Mouse (Mus musculus) intestine, postnatal 0 days (tissue): Measurements from ENCODE around the gene Tmem50b. TPM values are rescaled to one million over a fixed set of nuclear protein-coding genes. Genes with fewer than 3 reads are reported as not detected.

ENCODE experiments used
- ATAC-seq: fragments of 200-750 bp; cut with Nextera tagmentation; 2 replicates; pipeline ENCODE4 v1.8.0; 2017; ENCODE audit warnings: mild to moderate bottlenecking, moderate TSS enrichment, moderate library complexity
- H3K27ac ChIP-seq: fragments of 300-500 bp; sonication (generic); 2 replicates; pipeline ENCODE4 v1.5.1; 2014; ENCODE audit warnings: mild to moderate bottlenecking, low read depth, low read length, moderate library complexity
- H3K27me3 ChIP-seq: fragments of 300-500 bp; sonication (generic); replicated peaks from 2 replicates; pipeline ENCODE4 v1.6.1; 2014; ENCODE audit warnings: low read length, mixed read lengths; ENCODE audit not compliant: control insufficient read depth, insufficient read depth
- H3K36me3 ChIP-seq: fragments of 300-500 bp; sonication (generic); 2 replicates; pipeline ENCODE4 v1.6.1; 2014; ENCODE audit warnings: mild to moderate bottlenecking, moderate library complexity; ENCODE audit not compliant: control insufficient read depth, insufficient read depth
- H3K4me1 ChIP-seq: fragments of 300-500 bp; sonication (generic); replicated peaks from 2 replicates; pipeline ENCODE4 v1.6.1; 2014; ENCODE audit warnings: antibody characterized with exemption, low read length, mixed read lengths; ENCODE audit not compliant: control insufficient read depth, insufficient read depth
- H3K4me2 ChIP-seq: fragments of 300-500 bp; sonication (generic); replicated peaks from 2 replicates; pipeline ENCODE4 v1.6.1; 2014; ENCODE audit warnings: low read depth, mild to moderate bottlenecking, moderate library complexity
- H3K4me3 ChIP-seq: fragments of 300-500 bp; sonication (generic); 2 replicates; pipeline ENCODE4 v1.5.1; 2014; ENCODE audit warnings: low read depth, low read length
- H3K9ac ChIP-seq: fragments of 300-500 bp; sonication (generic); 2 replicates; pipeline ENCODE4 v1.6.1; 2014; ENCODE audit warnings: mild to moderate bottlenecking, low read depth, low read length
- H3K9me3 ChIP-seq: fragments of 300-500 bp; sonication (generic); 2 replicates; pipeline ENCODE4 v1.6.1; 2016; ENCODE audit warnings: mixed run types; ENCODE audit not compliant: control insufficient read depth
- CTCF ChIP-seq: sonication (generic); IDR thresholded peaks from 2 replicates; pipeline ENCODE4 v1.5.1; 2016; ENCODE audit warnings: low read depth, mild to moderate bottlenecking, control low read depth, antibody characterized with exemption, moderate library complexity
- WGBS: fragments of 180-500 bp; shearing (Covaris S2); extraction: QIAGEN DNeasy Blood & Tissue Kit; methylation state at CpG from one replicate; pipeline ENCODE4 v1.1.7; 2014; 5-methylcytosine and 5-hydroxymethylcytosine counted together
- microRNA-seq: library from miRNA; unstranded; fragments of <30 nt; microRNA quantifications from one replicate; pipeline ENCODE4, GENCODE M21; 2016
- polyA plus RNA-seq: library from polyadenylated mRNA; unstranded; fragments of >200 nt; fragmentation: Nextera tagmentation; extraction: Ambion mirVana; gene quantifications from 2 replicates; pipeline ENCODE4 v1.2.1, GENCODE M21; 2015

Tmem50b gene
- polyA plus RNA-seq, 1 experiment from 2014 or later = 24.9 TPM

- no peaks in the 10 kb centered on the region for H3K27me3 ChIP-seq
- WGBS = 73% methylated on average over 10 of the region's 10 CpGs
- H3K27ac ChIP-seq = no peak overlapping the region
- ATAC-seq = no peak
- no peaks in the 10 kb centered on the region for H3K36me3 ChIP-seq
- H3K9me3 ChIP-seq = no peaks in the 10 kb centered on the region
- H3K9ac ChIP-seq = no peak overlapping the region
- peak; percentile 71 for TF ChIP-seq CTCF
- no peak overlapping the region for H3K4me2 ChIP-seq
- H3K4me3 ChIP-seq = no peak overlapping the region
- no peaks in the 10 kb centered on the region for H3K4me1 ChIP-seq
These were observed 70.5 kb downstream of the Tmem50b start for GRCm38 (mm10) chr16:91527051-91527450.

DNA sequence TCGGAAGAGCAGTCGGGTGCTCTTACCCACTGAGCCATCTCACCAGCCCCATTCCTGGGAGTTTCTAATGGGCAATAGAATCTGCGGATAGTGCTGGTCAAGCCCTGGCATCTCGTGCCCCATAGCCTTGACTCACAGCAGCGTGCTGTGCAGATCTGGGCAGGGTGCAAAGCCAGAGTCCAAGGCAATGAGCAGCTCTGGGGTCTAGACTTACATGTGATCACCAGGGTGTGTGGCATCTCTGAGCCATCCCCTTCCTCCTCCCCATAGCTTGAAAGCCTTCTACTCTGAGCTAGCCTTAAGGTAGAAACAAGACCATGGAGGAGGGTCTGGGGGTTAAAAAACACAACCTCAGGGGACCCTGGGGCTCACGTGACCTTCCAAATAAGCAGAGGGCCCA lies 71.3 kb downstream of the Tmem50b start:
- Histone ChIP-seq H3K27ac (no peak overlapping the region), H3K27me3 (no peaks in the 10 kb centered on the region), H3K9ac (no peak overlapping the region), H3K4me2 (no peak overlapping the region), H3K4me3 (no peak overlapping the region), H3K4me1 (no peaks in the 10 kb centered on the region), H3K36me3 (no peaks in the 10 kb centered on the region), H3K9me3 (no peaks in the 10 kb centered on the region)
- TF ChIP-seq CTCF = no peak
- no peak for ATAC-seq
- WGBS = 93% methylated on average over 6 of the region's 6 CpGs

Small RNA genes lying within 50 kb of the gene (microRNA-seq; reads per million reads assigned to microRNA genes)
- not detected for gene Mir6367

Other genes with a start within 250 kb of the Tmem50b start
- gene Ifnar2, start 225.0 kb downstream of the Tmem50b start, polyA plus RNA-seq = 68.4 and 75.5 TPM in 2 replicates
- gene Gm21970, start 206.1 kb downstream of the Tmem50b start, polyA plus RNA-seq = not detected in 2 replicates
- 123 and 124 TPM in 2 replicates for gene Il10rb, start 191.6 kb downstream of the Tmem50b start, polyA plus RNA-seq
- gene Ifnar1, start 112.6 kb downstream of the Tmem50b start, polyA plus RNA-seq = 18.2 and 21.6 TPM in 2 replicates
- gene Ifngr2, start 50.7 kb downstream of the Tmem50b start, polyA plus RNA-seq = 138 and 146 TPM in 2 replicates
- gene Dnajc28, start 21.2 kb upstream of the Tmem50b start, polyA plus RNA-seq = 1.0 and 1.5 TPM in 2 replicates
- 19.0 and 23.8 TPM in 2 replicates for gene Gart, start 49.2 kb upstream of the Tmem50b start, polyA plus RNA-seq
- 71.1 and 83.4 TPM in 2 replicates for gene Son, start 49.7 kb upstream of the Tmem50b start, polyA plus RNA-seq
- 6.2 and 6.7 TPM in 2 replicates for gene Donson, start 91.0 kb upstream of the Tmem50b start, polyA plus RNA-seq
- 36.3 and 42.2 TPM in 2 replicates for gene Cryzl1, start 131.2 kb upstream of the Tmem50b start, polyA plus RNA-seq
- 6.2 and 6.5 TPM in 2 replicates for gene Itsn1, start 131.5 kb upstream of the Tmem50b start, polyA plus RNA-seq